Mouse (Mus musculus) MEL (cell line): Measurements from ENCODE around the gene Slx1b. TPM values are rescaled to one million over a fixed set of nuclear protein-coding genes. Genes with fewer than 3 reads are reported as not detected.

Experiments used
- DNase-seq: peaks from one replicate; pipeline ENCODE4 v3.0.0; 2011; ENCODE audit warnings: low read depth, low spot score
- H3K27ac ChIP-seq: 2 replicates; pipeline ENCODE4 v1.5.1; 2012; ENCODE audit warnings: low read depth, mild to moderate bottlenecking, control low read depth, low read length, moderate library complexity; ENCODE audit not compliant: control insufficient read depth
- H3K27me3 ChIP-seq, 2 experiments: fragments of 150-350 bp in 1 of 2; sonication (generic) in 1 of 2; 2 replicates each; pipeline ENCODE4 v1.6.1; 2012; ENCODE audit warnings: low read length in 2 of 2, mild to moderate bottlenecking in 2 of 2, improper control_type of control experiment in 1 of 2, moderate library complexity in 1 of 2; ENCODE audit not compliant: insufficient read depth in 2 of 2, control insufficient read depth in 1 of 2
- H3K36me3 ChIP-seq, 2 experiments: 2 replicates each; pipeline ENCODE4 v1.6.1; 2012 to 2014; ENCODE audit warnings: low read length in 2 of 2, improper control_type of control experiment in 1 of 2, inconsistent platforms in 1 of 2, mild to moderate bottlenecking in 1 of 2; ENCODE audit not compliant: insufficient read depth in 2 of 2, control insufficient read depth in 1 of 2
- H3K4me1 ChIP-seq, 2 experiments: fragments of 150-350 bp in 1 of 2; sonication (generic) in 1 of 2; 2 replicates each; pipeline ENCODE4 v1.6.1; 2012; ENCODE audit warnings: low read length in 2 of 2, improper control_type of control experiment in 1 of 2, mild to moderate bottlenecking in 1 of 2; ENCODE audit not compliant: insufficient read depth in 2 of 2, control insufficient read depth in 1 of 2
- H3K4me3 ChIP-seq, 2 experiments: fragments of 150-350 bp in 1 of 2; sonication (generic) in 1 of 2; 2 replicates each; pipeline ENCODE4 v1.5.1; 2012; ENCODE audit warnings: low read depth in 2 of 2, low read length in 2 of 2, mild to moderate bottlenecking in 2 of 2, moderate library complexity in 2 of 2, control low read depth in 1 of 2, improper control_type of control experiment in 1 of 2; ENCODE audit not compliant: control insufficient read depth in 1 of 2, insufficient read depth in 1 of 2
- H3K79me2 ChIP-seq: 2 replicates; pipeline ENCODE4 v1.6.1; 2012; ENCODE audit warnings: mild to moderate bottlenecking, low read length, moderate library complexity; ENCODE audit not compliant: control insufficient read depth, poor library complexity, insufficient read depth
- H3K9ac ChIP-seq: 2 replicates; pipeline ENCODE4 v1.6.1; 2012; ENCODE audit warnings: low read depth, mild to moderate bottlenecking, control low read depth, low read length, moderate library complexity; ENCODE audit not compliant: control insufficient read depth, poor library complexity, severe bottlenecking
- H3K9me3 ChIP-seq: fragments of 150-350 bp; sonication (generic); replicated peaks from 2 replicates; pipeline ENCODE4 v1.6.1; 2012; ENCODE audit warnings: mild to moderate bottlenecking, low read length, improper control_type of control experiment, moderate library complexity; ENCODE audit not compliant: insufficient read depth
- CHD1 ChIP-seq: IDR thresholded peaks from 2 replicates; pipeline ENCODE4 v1.6.1; 2012; ENCODE audit warnings: low read depth, mild to moderate bottlenecking, inconsistent platforms, low read length, improper control_type of control experiment
- E2F4 ChIP-seq: IDR thresholded peaks from 2 replicates; pipeline ENCODE4 v1.6.1; 2011; ENCODE audit warnings: low read depth, low read length, improper control_type of control experiment, borderline replicate concordance
- MAZ ChIP-seq: IDR thresholded peaks from 2 replicates; pipeline ENCODE4 v1.6.1; 2012; ENCODE audit warnings: low read depth, mild to moderate bottlenecking, inconsistent platforms, low read length, improper control_type of control experiment
- MYB ChIP-seq: IDR thresholded peaks from 2 replicates; pipeline ENCODE4 v1.6.1; 2011; ENCODE audit warnings: mild to moderate bottlenecking, low read depth, low read length, improper control_type of control experiment
- MYC ChIP-seq: IDR thresholded peaks from 2 replicates; pipeline ENCODE4 v1.6.1; 2011; ENCODE audit warnings: low read depth, mild to moderate bottlenecking, low read length, improper control_type of control experiment, moderate library complexity
- POLR2A ChIP-seq, 2 experiments: IDR thresholded peaks; 2 replicates each; pipeline ENCODE4 v1.6.1; 2011 to 2012; ENCODE audit warnings: low read length in 2 of 2, mild to moderate bottlenecking in 2 of 2, control low read depth in 1 of 2, improper control_type of control experiment in 1 of 2, low read depth in 1 of 2, moderate library complexity in 1 of 2; ENCODE audit not compliant: control insufficient read depth in 1 of 2, insufficient read depth in 1 of 2, poor library complexity in 1 of 2
- POLR2AphosphoS2 ChIP-seq: IDR thresholded peaks from 2 replicates; pipeline ENCODE4 v1.6.1; 2011; ENCODE audit warnings: low read length, improper control_type of control experiment
- POLR2AphosphoS5 ChIP-seq: IDR thresholded peaks from 2 replicates; pipeline ENCODE4 v1.6.1; 2012; ENCODE audit warnings: low read depth, borderline replicate concordance, mild to moderate bottlenecking, inconsistent platforms, low read length, moderate library complexity, mixed read lengths
- RCOR1 ChIP-seq: IDR thresholded peaks from 2 replicates; pipeline ENCODE4 v1.6.1; 2012; ENCODE audit warnings: low read depth, mild to moderate bottlenecking, inconsistent platforms, low read length, improper control_type of control experiment
- TBP ChIP-seq: IDR thresholded peaks from 2 replicates; pipeline ENCODE4 v1.8.0; 2011; ENCODE audit warnings: low read depth, low read length, improper control_type of control experiment
- TCF12 ChIP-seq: IDR thresholded peaks from 2 replicates; pipeline ENCODE4 v1.6.1; 2014; ENCODE audit warnings: low read depth, mild to moderate bottlenecking, inconsistent platforms, low read length, improper control_type of control experiment, moderate library complexity
- UBTF ChIP-seq: IDR thresholded peaks from 2 replicates; pipeline ENCODE4 v1.6.1; 2012; ENCODE audit warnings: low read depth, mild to moderate bottlenecking, inconsistent platforms, low read length, improper control_type of control experiment, moderate library complexity, borderline replicate concordance; ENCODE audit not compliant: insufficient read depth
- USF2 ChIP-seq, 2 experiments: IDR thresholded peaks; 2 replicates each; pipeline ENCODE4 v1.6.1; 2011 to 2012; ENCODE audit warnings: improper control_type of control experiment in 2 of 2, low read length in 2 of 2, borderline replicate concordance in 1 of 2, inconsistent platforms in 1 of 2, low read depth in 1 of 2, mild to moderate bottlenecking in 1 of 2; ENCODE audit not compliant: insufficient read depth in 1 of 2
- ZC3H11A ChIP-seq: IDR thresholded peaks from 2 replicates; pipeline ENCODE4 v1.6.1; 2012; ENCODE audit warnings: low read depth, mild to moderate bottlenecking, inconsistent platforms, low read length, improper control_type of control experiment
- ZKSCAN1 ChIP-seq: IDR thresholded peaks from 2 replicates; pipeline ENCODE4 v1.6.1; 2012; ENCODE audit warnings: low read depth, mild to moderate bottlenecking, inconsistent platforms, low read length, improper control_type of control experiment, moderate library complexity
- ZNF384 ChIP-seq: IDR thresholded peaks from 2 replicates; pipeline ENCODE4 v1.6.1; 2012; ENCODE audit warnings: low read depth, mild to moderate bottlenecking, inconsistent platforms, low read length, improper control_type of control experiment
- polyA plus RNA-seq, 2 experiments: library from polyadenylated mRNA; stranded (reverse) in 1 of 2; unstranded in 1 of 2; fragments of >175 nt in 1 of 2; fragments of >200 nt in 1 of 2; gene quantifications; 2 replicates each; pipeline versions ENCODE4 v1.2.1 to v1.2.4; 2012; ENCODE audit warnings: low replicate concordance in 2 of 2, low read depth in 1 of 2; ENCODE audit not compliant: insufficient read length in 2 of 2, insufficient read depth in 1 of 2, missing spikeins in 1 of 2
- total RNA-seq: library from RNA; depleted of rRNA; stranded (reverse); fragments of 300-350 nt; gene quantifications from 2 replicates; pipeline ENCODE4 v1.2.3, GENCODE M21; 2012

Slx1b gene
- total and polyA plus RNA-seq, 3 experiments = 4.6 to 10.2 TPM; not detected in 1

DNA sequence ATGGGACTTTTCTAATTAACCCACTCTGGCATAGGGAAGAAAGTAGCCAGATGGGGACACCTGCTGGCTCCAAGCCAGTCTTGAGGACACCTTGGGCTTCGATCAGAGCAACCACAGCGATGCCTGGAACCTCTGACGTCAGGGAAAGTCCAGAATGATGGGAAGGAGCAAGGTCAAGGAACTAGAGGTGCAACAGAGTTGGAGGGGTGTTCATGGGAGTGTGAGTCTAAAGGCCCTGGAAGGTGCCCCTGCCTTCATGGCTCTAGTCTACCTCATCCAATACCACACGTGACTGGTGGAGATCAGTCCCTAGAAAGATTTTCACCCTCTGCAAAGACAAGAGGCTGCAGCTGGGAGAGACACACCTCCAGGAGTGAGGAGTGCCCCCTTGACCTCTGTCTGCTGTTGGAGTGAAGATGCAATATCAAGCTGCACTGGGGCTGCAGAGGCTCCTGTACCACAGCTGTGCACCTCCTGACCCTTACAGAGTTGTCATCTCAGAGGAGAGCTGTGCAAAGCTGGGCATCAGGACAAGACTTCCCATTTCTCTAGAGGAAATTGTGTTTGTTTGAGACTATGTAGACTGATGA lies 18.9 kb downstream of the Slx1b start:
- H3K9me3 ChIP-seq = no peaks in the 10 kb centered on the region
- H3K27ac ChIP-seq = no peak overlapping the region
- no peak overlapping the region for H3K9ac ChIP-seq
- no peaks in the 10 kb centered on the region for H3K79me2 ChIP-seq
- H3K4me1 ChIP-seq = no peaks in the 10 kb centered on the region
- TF ChIP-seq POLR2A (IDR thresholded peaks at IDR 0.05; ENCODE audit: control insufficient read depth in 1 of 2, insufficient read depth in 1 of 2, low read depth in 1 of 2, low read length in 2 of 2, poor library complexity in 1 of 2) (no peak), POLR2AphosphoS5 (no peak), TBP (no peak), UBTF (no peak), TCF12 (no peak), MAZ (no peak), ZKSCAN1 (no peak), CHD1 (no peak), USF2 (IDR thresholded peaks at IDR 0.05; ENCODE audit: borderline replicate concordance in 1 of 2, insufficient read depth in 1 of 2, low read depth in 1 of 2, low read length in 2 of 2) (no peak), MYC (no peak), ZNF384 (no peak)
- TF ChIP-seq, all 39 proteins: peak for 0
- Histone ChIP-seq H3K36me3 (no peaks in the 10 kb centered on the region; a peak in 2 of 4 replicates), H3K4me3 (no peak overlapping the region), H3K27me3 (no peaks in the 10 kb centered on the region)
- no peak for DNase-seq

DNA sequence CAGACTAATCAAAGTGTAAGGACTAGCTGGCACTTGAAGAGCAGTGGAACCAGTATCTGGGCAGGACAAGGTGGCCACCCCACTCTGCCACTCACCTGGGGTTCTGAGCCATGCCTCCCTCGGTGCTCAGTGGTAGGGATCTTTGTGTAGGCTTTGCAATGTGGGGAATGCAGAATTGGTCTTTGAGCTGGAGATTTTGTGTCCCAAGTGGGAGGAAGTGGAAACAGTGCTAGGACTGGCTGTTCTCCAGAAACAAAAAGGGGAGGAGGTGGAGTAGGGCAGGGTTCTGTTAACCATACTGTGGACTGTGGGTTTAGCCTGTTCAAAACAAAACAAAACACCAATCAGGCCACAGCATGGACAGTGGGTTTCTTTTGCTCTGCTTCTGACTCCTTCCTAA lies 19.4 kb downstream of the Slx1b start, which contains the start of gene Sult1a1:
Gene Sult1a1, minus strand, starts transcription at position 226 of the 400 bp plus-strand sequence.
- no peaks in the 10 kb centered on the region for H3K27me3 ChIP-seq
- no peaks in the 10 kb centered on the region for H3K9me3 ChIP-seq
- H3K9ac ChIP-seq = no peak within 1 kb of the TSS
- no peak for DNase-seq
- H3K4me3 ChIP-seq = no peak within 1 kb of the TSS
- no peaks in the 10 kb centered on the region; a peak in 1 of 4 replicates for H3K36me3 ChIP-seq
- no peaks in the 10 kb centered on the region for H3K79me2 ChIP-seq
- no peaks in the 10 kb centered on the region for H3K4me1 ChIP-seq
- TF ChIP-seq MYB = no peak
- TF ChIP-seq POLR2AphosphoS2 = no peak
- TF ChIP-seq RCOR1 = no peak
- no peak for TF ChIP-seq E2F4
- no peak for TF ChIP-seq ZC3H11A
- TF ChIP-seq, all 39 proteins: peak for 0
- H3K27ac ChIP-seq = no peak within 1 kb of the TSS
